Mouse (Mus musculus): Measurements from ENCODE around the gene Astn1. TPM values are rescaled to one million over a fixed set of nuclear protein-coding genes. Genes with fewer than 3 reads are reported as not detected.

The Astn1 gene
- polyA plus RNA-seq, 1 experiment from 2014 or later: 2.6 TPM

GRCm38 (mm10) chr1:158493289-158493688 is 131.2 kb downstream of the Astn1 start:
- no peak overlapping the region for H3K4me3 ChIP-seq (ENCODE audit: low read depth, low read length)
- H3K36me3 ChIP-seq (ENCODE audit: control insufficient read depth, insufficient read depth, low read length): no peaks in the 10 kb centered on the region
- WGBS (ENCODE audit: insufficient replicate concordance): 82% methylated on average over 3 of the region's 3 CpGs
- no peaks in the 10 kb centered on the region for H3K27me3 ChIP-seq (ENCODE audit: control insufficient read depth, insufficient read depth, low read length)
- H3K4me2 ChIP-seq: no peak overlapping the region
- no peak overlapping the region for H3K27ac ChIP-seq (ENCODE audit: low read depth, low read length)
- no peaks in the 10 kb centered on the region for H3K4me1 ChIP-seq (ENCODE audit: control insufficient read depth, insufficient read depth, low read length)
- H3K9me3 ChIP-seq (replicated peaks; ENCODE audit: control insufficient read depth, low read length): no peaks in the 10 kb centered on the region
- ATAC-seq (replicated peaks; ENCODE audit: insufficient number of reproducible peaks, low FRiP score, low TSS enrichment): no peak
- no peak overlapping the region for H3K9ac ChIP-seq (ENCODE audit: low read depth, low read length)

- no peak for ATAC-seq (replicated peaks; ENCODE audit: insufficient number of reproducible peaks, low FRiP score, low TSS enrichment)
- H3K36me3 ChIP-seq (ENCODE audit: control insufficient read depth, insufficient read depth, low read length): no peaks in the 10 kb centered on the region
- H3K4me2 ChIP-seq: no peak overlapping the region
- H3K9me3 ChIP-seq (replicated peaks; ENCODE audit: control insufficient read depth, low read length): no peaks in the 10 kb centered on the region
- 57% methylated on average over 4 of the region's 4 CpGs for WGBS (ENCODE audit: insufficient replicate concordance)
- H3K27ac ChIP-seq (ENCODE audit: low read depth, low read length): no peak overlapping the region
- no peak overlapping the region for H3K4me3 ChIP-seq (ENCODE audit: low read depth, low read length)
- H3K27me3 ChIP-seq (ENCODE audit: control insufficient read depth, insufficient read depth, low read length): no peaks in the 10 kb centered on the region
- H3K4me1 ChIP-seq (ENCODE audit: control insufficient read depth, insufficient read depth, low read length): 0 out of 2 replicates have a peak, but pooled peaks cover 3% of the 10 kb centered on the region
- no peak overlapping the region for H3K9ac ChIP-seq (ENCODE audit: low read depth, low read length)
Observed at GRCm38 (mm10) chr1:158500140-158500539, 138.1 kb downstream of the Astn1 start.

DNA sequence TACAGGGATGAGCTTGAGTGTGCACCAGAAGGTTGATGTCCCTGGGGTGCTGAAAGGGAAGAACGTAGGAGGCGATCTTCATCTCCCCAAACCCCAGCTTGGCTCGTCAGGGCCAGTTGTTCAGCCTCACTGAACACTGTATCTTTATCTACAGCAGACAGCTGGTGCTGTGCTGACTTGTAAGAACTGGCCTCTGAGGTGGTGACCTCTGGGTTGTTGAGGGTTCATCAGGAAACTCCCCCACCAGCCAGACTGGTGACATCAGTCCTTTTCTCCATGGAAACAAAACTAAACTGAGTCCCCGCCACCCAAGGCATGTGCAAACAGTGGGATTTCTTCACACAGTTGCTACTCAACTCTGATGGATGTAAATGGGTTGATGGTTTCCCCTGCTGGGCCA is 138.9 kb downstream of the Astn1 start:
- H3K4me2 ChIP-seq: no peak overlapping the region
- 33% methylated on average over 4 of the region's 4 CpGs for WGBS (ENCODE audit: insufficient replicate concordance)
- H3K9ac ChIP-seq (ENCODE audit: low read depth, low read length): no peak overlapping the region
- no peak overlapping the region for H3K27ac ChIP-seq (ENCODE audit: low read depth, low read length)
- no peak overlapping the region for H3K4me3 ChIP-seq (ENCODE audit: low read depth, low read length)
- no peaks in the 10 kb centered on the region for H3K27me3 ChIP-seq (ENCODE audit: control insufficient read depth, insufficient read depth, low read length)
- no peaks in the 10 kb centered on the region for H3K9me3 ChIP-seq (replicated peaks; ENCODE audit: control insufficient read depth, low read length)
- 0 out of 2 replicates have a peak, but pooled peaks cover 6% of the 10 kb centered on the region for H3K4me1 ChIP-seq (ENCODE audit: control insufficient read depth, insufficient read depth, low read length)
- H3K36me3 ChIP-seq (ENCODE audit: control insufficient read depth, insufficient read depth, low read length): no peaks in the 10 kb centered on the region
- 0 out of 2 replicates have a peak, but pooled peaks have one; percentile 52 for ATAC-seq (replicated peaks; ENCODE audit: insufficient number of reproducible peaks, low FRiP score, low TSS enrichment)

GRCm38 (mm10) chr1:158507610-158508009 is 145.5 kb downstream of the Astn1 start:
- 29% methylated on average over 3 of the region's 3 CpGs for WGBS (ENCODE audit: insufficient replicate concordance)
- H3K9ac ChIP-seq (ENCODE audit: low read depth, low read length): no peak overlapping the region
- ATAC-seq (replicated peaks; ENCODE audit: insufficient number of reproducible peaks, low FRiP score, low TSS enrichment): no peak

GRCm38 (mm10) chr1:158509112-158509855 is 147.2 kb downstream of the Astn1 start:
- Histone ChIP-seq H3K4me3 (ENCODE audit: low read depth, low read length) (no peak overlapping the region), H3K27me3 (ENCODE audit: control insufficient read depth, insufficient read depth, low read length) (no peaks in the 10 kb centered on the region), H3K27ac (ENCODE audit: low read depth, low read length) (no peak overlapping the region), H3K9ac (ENCODE audit: low read depth, low read length) (no peak overlapping the region), H3K4me2 (no peak overlapping the region), H3K36me3 (ENCODE audit: control insufficient read depth, insufficient read depth, low read length) (no peaks in the 10 kb centered on the region), H3K4me1 (ENCODE audit: control insufficient read depth, insufficient read depth, low read length) (peaks cover 10% of the 10 kb centered on the region; the same call in 1 of the 2 replicates), H3K9me3 (replicated peaks; ENCODE audit: control insufficient read depth, low read length) (no peaks in the 10 kb centered on the region)
- 77% methylated on average over 4 of the region's 4 CpGs for WGBS (ENCODE audit: insufficient replicate concordance)
- no peak for ATAC-seq (replicated peaks; ENCODE audit: insufficient number of reproducible peaks, low FRiP score, low TSS enrichment)

More at GRCm38 (mm10) chr1:158507610-158508009, 145.5 kb downstream of the Astn1 start:
- Histone ChIP-seq H3K36me3 (ENCODE audit: control insufficient read depth, insufficient read depth, low read length) (no peaks in the 10 kb centered on the region), H3K9me3 (replicated peaks; ENCODE audit: control insufficient read depth, low read length) (no peaks in the 10 kb centered on the region), H3K4me2 (no peak overlapping the region), H3K4me1 (ENCODE audit: control insufficient read depth, insufficient read depth, low read length) (peaks cover 10% of the 10 kb centered on the region; the same call in 1 of the 2 replicates), H3K27ac (ENCODE audit: low read depth, low read length) (no peak overlapping the region), H3K4me3 (ENCODE audit: low read depth, low read length) (no peak overlapping the region), H3K27me3 (ENCODE audit: control insufficient read depth, insufficient read depth, low read length) (no peaks in the 10 kb centered on the region)

DNA sequence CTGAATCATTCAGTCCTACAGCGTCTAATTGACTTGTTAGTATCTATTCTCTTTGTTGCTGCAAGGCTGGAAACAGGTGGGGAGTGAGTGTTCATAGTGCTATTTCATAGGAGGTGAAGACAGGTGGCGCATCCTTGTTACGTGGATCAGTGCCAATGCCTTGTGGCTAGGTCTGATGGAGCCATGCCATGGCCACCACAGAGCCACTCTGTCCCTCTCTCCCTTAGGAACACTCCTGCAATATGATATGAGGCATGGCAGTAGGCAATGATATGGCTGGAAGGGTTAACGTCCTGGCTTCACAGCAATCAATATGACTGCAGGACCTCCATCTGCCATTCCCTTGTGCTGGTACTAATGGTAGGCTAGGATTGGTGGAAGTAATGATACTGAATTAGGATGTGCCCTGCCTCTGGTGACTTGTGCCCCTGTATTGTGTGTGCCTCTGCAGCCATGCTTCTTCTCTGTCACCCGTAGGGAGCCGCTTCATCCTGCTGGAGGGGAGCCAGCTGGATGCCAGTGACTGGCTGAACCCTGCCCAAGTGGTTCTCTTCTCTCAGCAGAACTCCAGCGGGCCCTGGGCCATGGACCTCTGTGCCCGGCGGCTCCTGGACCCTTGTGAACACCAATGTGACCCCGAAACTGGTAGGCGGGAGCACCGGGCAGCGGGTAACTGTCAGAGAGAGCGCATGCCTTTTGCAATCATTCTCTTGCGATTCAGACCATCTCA is 148.6 kb downstream of the Astn1 start:
- Histone ChIP-seq H3K36me3 (ENCODE audit: control insufficient read depth, insufficient read depth, low read length) (no peaks in the 10 kb centered on the region), H3K4me3 (ENCODE audit: low read depth, low read length) (no peak overlapping the region), H3K4me1 (ENCODE audit: control insufficient read depth, insufficient read depth, low read length) (peaks cover 5% of the 10 kb centered on the region; the same call in 1 of the 2 replicates), H3K4me2 (no peak overlapping the region), H3K9ac (ENCODE audit: low read depth, low read length) (no peak overlapping the region), H3K27ac (ENCODE audit: low read depth, low read length) (no peak overlapping the region), H3K9me3 (replicated peaks; ENCODE audit: control insufficient read depth, low read length) (no peaks in the 10 kb centered on the region), H3K27me3 (ENCODE audit: control insufficient read depth, insufficient read depth, low read length) (no peaks in the 10 kb centered on the region)
- ATAC-seq (replicated peaks; ENCODE audit: insufficient number of reproducible peaks, low FRiP score, low TSS enrichment): no peak
- WGBS (ENCODE audit: insufficient replicate concordance): 84% methylated on average over 15 of the region's 15 CpGs

DNA sequence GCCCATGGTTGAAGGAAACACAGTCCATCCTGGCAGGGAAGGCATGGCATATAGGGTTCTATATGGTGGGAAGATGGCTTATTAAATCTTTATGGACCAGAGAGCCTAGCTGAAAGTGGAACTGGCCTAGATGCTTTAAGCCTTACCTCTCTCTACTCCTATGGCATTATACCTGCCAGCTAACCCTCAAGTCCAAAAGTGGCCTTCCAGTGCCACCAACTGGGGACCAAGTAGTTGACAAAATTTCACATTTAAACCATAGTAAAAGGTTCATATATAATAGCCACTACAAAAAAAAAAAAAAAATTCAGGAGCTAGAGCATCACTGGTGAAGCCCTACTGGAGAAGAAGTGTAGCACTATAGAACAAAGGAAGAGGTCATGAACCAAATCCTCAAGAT is 150.0 kb downstream of the Astn1 start:
- Histone ChIP-seq H3K27ac (ENCODE audit: low read depth, low read length) (no peak overlapping the region), H3K9ac (ENCODE audit: low read depth, low read length) (no peak overlapping the region), H3K27me3 (ENCODE audit: control insufficient read depth, insufficient read depth, low read length) (no peaks in the 10 kb centered on the region), H3K9me3 (replicated peaks; ENCODE audit: control insufficient read depth, low read length) (no peaks in the 10 kb centered on the region), H3K4me1 (ENCODE audit: control insufficient read depth, insufficient read depth, low read length) (peaks cover 4% of the 10 kb centered on the region; the same call in 1 of the 2 replicates), H3K36me3 (ENCODE audit: control insufficient read depth, insufficient read depth, low read length) (no peaks in the 10 kb centered on the region), H3K4me3 (ENCODE audit: low read depth, low read length) (no peak overlapping the region), H3K4me2 (no peak overlapping the region)
- no peak for ATAC-seq (replicated peaks; ENCODE audit: insufficient number of reproducible peaks, low FRiP score, low TSS enrichment)

- Histone ChIP-seq H3K36me3 (ENCODE audit: control insufficient read depth, insufficient read depth, low read length) (no peaks in the 10 kb centered on the region), H3K4me1 (ENCODE audit: control insufficient read depth, insufficient read depth, low read length) (no peaks in the 10 kb centered on the region), H3K27me3 (ENCODE audit: control insufficient read depth, insufficient read depth, low read length) (no peaks in the 10 kb centered on the region), H3K9me3 (replicated peaks; ENCODE audit: control insufficient read depth, low read length) (no peaks in the 10 kb centered on the region), H3K9ac (ENCODE audit: low read depth, low read length) (no peak overlapping the region), H3K4me2 (no peak overlapping the region), H3K27ac (ENCODE audit: low read depth, low read length) (no peak overlapping the region), H3K4me3 (ENCODE audit: low read depth, low read length) (no peak overlapping the region)
- WGBS (ENCODE audit: insufficient replicate concordance): 68% methylated on average over 6 of the region's 6 CpGs
- no peak for ATAC-seq (replicated peaks; ENCODE audit: insufficient number of reproducible peaks, low FRiP score, low TSS enrichment)
Observed at GRCm38 (mm10) chr1:158512636-158513035, 150.6 kb downstream of the Astn1 start.
